Mouse (Mus musculus) liver, embryonic 15.5 days (tissue): ENCODE data around the gene Eif3b. TPM values are rescaled to one million over a fixed set of nuclear protein-coding genes. Genes with fewer than 3 reads are reported as not detected.

Experiments used
- ATAC-seq: fragments of 200-750 bp; cut with Nextera tagmentation; 2 replicates; pipeline ENCODE4 v1.8.0; 2017; ENCODE audit warnings: moderate number of reproducible peaks, mild to moderate bottlenecking, moderate library complexity; ENCODE audit not compliant: insufficient read depth
- H3K27ac ChIP-seq: fragments of 300-500 bp; sonication (generic); replicated peaks from 2 replicates; pipeline ENCODE4 v1.5.1; 2015; ENCODE audit warnings: mild to moderate bottlenecking, inconsistent platforms
- H3K27me3 ChIP-seq: fragments of 300-500 bp; sonication (generic); 2 replicates; pipeline ENCODE4 v1.6.1; 2015; ENCODE audit warnings: mild to moderate bottlenecking, inconsistent platforms
- H3K36me3 ChIP-seq: fragments of 300-500 bp; sonication (generic); replicated peaks from 2 replicates; pipeline ENCODE4 v1.6.1; 2015; ENCODE audit warnings: moderate library complexity, mild to moderate bottlenecking, inconsistent platforms
- H3K4me1 ChIP-seq: fragments of 300-500 bp; sonication (generic); replicated peaks from 2 replicates; pipeline ENCODE4 v1.6.1; 2015; ENCODE audit warnings: inconsistent platforms
- H3K4me2 ChIP-seq: fragments of 300-500 bp; sonication (generic); 2 replicates; pipeline ENCODE4 v1.6.1; 2015; ENCODE audit warnings: moderate library complexity, mild to moderate bottlenecking, inconsistent platforms
- H3K4me3 ChIP-seq: fragments of 300-500 bp; sonication (generic); replicated peaks from 2 replicates; pipeline ENCODE4 v1.5.1; 2015; ENCODE audit warnings: mild to moderate bottlenecking, inconsistent platforms
- H3K9ac ChIP-seq: fragments of 300-500 bp; sonication (generic); 2 replicates; pipeline ENCODE4 v1.6.1; 2015; ENCODE audit warnings: moderate library complexity, mild to moderate bottlenecking, inconsistent platforms
- H3K9me3 ChIP-seq: fragments of 300-500 bp; sonication (generic); replicated peaks from 2 replicates; pipeline ENCODE4 v1.6.1; 2016; ENCODE audit warnings: inconsistent platforms
- WGBS: fragments of 180-500 bp; shearing (Covaris S2); methylation state at CpG from one replicate; pipeline ENCODE4 v1.1.7; 2015; ENCODE audit warnings: mixed read lengths; ENCODE audit not compliant: insufficient replicate concordance; 5-methylcytosine and 5-hydroxymethylcytosine counted together
- microRNA-seq: library from miRNA; unstranded; fragments of <30 nt; microRNA quantifications from one replicate; pipeline ENCODE4, GENCODE M21; 2016
- polyA plus RNA-seq: library from polyadenylated mRNA; unstranded; fragments of >200 nt; fragmentation: Nextera tagmentation; extraction: Ambion mirVana; gene quantifications from 2 replicates; pipeline ENCODE4 v1.2.1, GENCODE M21; 2015

Gene Eif3b
- polyA plus RNA-seq, 1 experiment from 2014 or later: 76.2 TPM

DNA sequence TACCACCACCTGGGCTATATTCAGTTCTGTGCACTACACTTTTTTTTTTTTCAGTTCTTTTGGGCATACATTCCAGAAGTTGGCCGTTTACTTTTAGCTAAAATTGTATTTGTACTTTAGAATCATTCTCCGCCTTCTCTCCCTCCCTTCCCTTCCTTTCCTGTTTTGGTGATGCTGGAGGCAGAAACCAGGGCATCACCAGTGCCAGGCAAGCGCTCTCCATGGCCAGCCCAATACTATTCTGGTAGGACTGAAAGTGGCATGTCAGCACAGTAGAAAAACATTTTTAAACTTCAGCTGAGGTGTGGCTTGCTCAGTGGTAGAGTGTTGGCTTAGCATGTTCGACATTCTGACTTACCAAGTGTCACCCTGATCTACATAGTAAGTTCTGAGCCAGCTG lies 62.3 kb downstream of the Eif3b start:
- no peak overlapping the region for H3K4me2 ChIP-seq
- H3K36me3 ChIP-seq: no peaks in the 10 kb centered on the region
- no peak overlapping the region for H3K9ac ChIP-seq
- peaks cover 2% of the 10 kb centered on the region; the same call in 1 of the 2 replicates for H3K27me3 ChIP-seq
- H3K27ac ChIP-seq: no peak overlapping the region
- H3K4me3 ChIP-seq: no peak overlapping the region
- H3K9me3 ChIP-seq: no peaks in the 10 kb centered on the region
- H3K4me1 ChIP-seq: no peaks in the 10 kb centered on the region
- WGBS: 46% methylated on average over 4 of the region's 4 CpGs
- no peak for ATAC-seq

- H3K9ac ChIP-seq: no peak overlapping the region
- H3K36me3 ChIP-seq: no peaks in the 10 kb centered on the region
- no peaks in the 10 kb centered on the region; the same call in 1 of the 2 replicates for H3K4me1 ChIP-seq
- H3K4me2 ChIP-seq: no peak overlapping the region
- 61% methylated on average over 6 of the region's 6 CpGs for WGBS
- H3K27ac ChIP-seq: no peak overlapping the region
- ATAC-seq: no peak
- H3K4me3 ChIP-seq: no peak overlapping the region
- H3K27me3 ChIP-seq: peaks cover 14% of the 10 kb centered on the region
- H3K9me3 ChIP-seq: no peaks in the 10 kb centered on the region
These were observed 72.0 kb downstream of the Eif3b start for GRCm38 (mm10) chr5:140491142-140491541.

DNA sequence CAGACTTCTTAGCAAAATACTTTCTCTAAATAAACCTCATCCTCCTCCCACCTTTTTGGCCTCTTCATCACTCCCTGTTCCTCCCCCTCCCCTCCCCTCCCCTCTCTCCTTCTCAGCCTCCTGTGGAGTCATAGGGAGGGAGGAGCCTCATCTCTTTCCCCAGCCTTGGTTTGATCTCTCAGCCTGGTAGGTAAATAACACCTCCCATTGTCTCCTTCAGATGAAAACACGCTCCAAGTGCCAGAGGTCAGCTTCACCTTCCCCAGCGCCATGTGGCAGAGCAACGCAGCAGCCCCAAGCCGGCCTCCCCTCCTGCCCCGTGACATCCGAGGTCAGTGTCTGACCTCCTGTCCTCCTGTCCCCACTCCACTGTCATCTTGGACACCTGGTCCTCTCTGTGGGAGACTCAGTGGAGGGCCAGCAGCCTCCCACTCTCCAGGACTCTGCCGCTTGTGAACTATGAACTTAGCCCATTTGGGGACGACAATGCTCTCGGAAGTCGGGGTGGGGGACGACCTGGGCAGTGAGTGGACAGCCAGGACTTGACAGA lies 73.6 kb downstream of the Eif3b start:
- Histone ChIP-seq H3K36me3 (no peaks in the 10 kb centered on the region), H3K4me3 (no peak overlapping the region), H3K9me3 (no peaks in the 10 kb centered on the region), H3K4me2 (peak overlapping the region; percentile 13; the same call in 1 of the 2 replicates), H3K4me1 (no peaks in the 10 kb centered on the region; the same call in 1 of the 2 replicates), H3K27me3 (peaks cover 4% of the 10 kb centered on the region), H3K27ac (no peak overlapping the region), H3K9ac (no peak overlapping the region)
- 29% methylated on average over 11 of the region's 11 CpGs for WGBS
- ATAC-seq: no peak

Small RNA genes within 50 kb of the gene (microRNA-seq; reads per million reads assigned to microRNA genes)
- not detected for gene Mir7038

Other genes starting within 250 kb of the Eif3b start
- 21.0 and 22.8 TPM in 2 replicates for gene Mad1l1, start 97.8 kb upstream of the Eif3b start, polyA plus RNA-seq
- 22.1 and 22.8 TPM in 2 replicates for gene Nudt1, start 97.7 kb upstream of the Eif3b start, polyA plus RNA-seq
- gene Mrm2, start 87.4 kb upstream of the Eif3b start, polyA plus RNA-seq: 8.4 and 8.5 TPM in 2 replicates
- gene Snx8, start 30.1 kb upstream of the Eif3b start, polyA plus RNA-seq: 9.8 and 12.5 TPM in 2 replicates
- not detected in 2 replicates for gene Gm4869, start 26.3 kb downstream of the Eif3b start, polyA plus RNA-seq
- 8.9 and 10.4 TPM in 2 replicates for gene Chst12, start 86.2 kb downstream of the Eif3b start, polyA plus RNA-seq
- gene Grifin, start 145.7 kb downstream of the Eif3b start, polyA plus RNA-seq: 1.4 and 1.9 TPM in 2 replicates
- 11.0 and 12.9 TPM in 2 replicates for gene Lfng, start 188.0 kb downstream of the Eif3b start, polyA plus RNA-seq
- gene Ttyh3, start 229.7 kb downstream of the Eif3b start, polyA plus RNA-seq: 6.7 and 7.6 TPM in 2 replicates